Mouse (Mus musculus) brain, embryonic 14.5 days (tissue): Measurements from ENCODE around the gene Desi2. TPM values are rescaled to one million over a fixed set of nuclear protein-coding genes. Genes with fewer than 3 reads are reported as not detected.
"Not testable (repeated sequence)": the region's sequence is repeated elsewhere in the genome, so short reads cannot be mapped to it uniquely, and the experiment has no call there.

Source experiments
- DNase-seq: peaks from one replicate; pipeline ENCODE4 v3.0.0-alpha.2; 2011; ENCODE audit warnings: low read depth
- CTCF ChIP-seq: fragments of 200-500 bp; IDR thresholded peaks from 2 replicates; pipeline ENCODE4 v1.5.1; 2012; ENCODE audit warnings: inconsistent platforms, mild to moderate bottlenecking, moderate library complexity, borderline replicate concordance; ENCODE audit not compliant: insufficient read depth, insufficient read length; ENCODE audit errors: extremely low read depth
- POLR2A ChIP-seq: fragments of 200-500 bp; IDR thresholded peaks from 2 replicates; pipeline ENCODE4 v1.6.1; 2012; ENCODE audit warnings: mild to moderate bottlenecking, inconsistent platforms, borderline replicate concordance; ENCODE audit not compliant: poor library complexity, insufficient read depth, insufficient read length, severe bottlenecking; ENCODE audit errors: extremely low read depth
- polyA plus RNA-seq: library from polyadenylated mRNA; depleted of rRNA; stranded (reverse); fragments of >200 nt; gene quantifications from 2 replicates; pipeline ENCODE4 v1.2.3, GENCODE M21; 2012

Gene Desi2
- polyA plus RNA-seq, 1 experiment: 15.7 TPM

GRCm38 (mm10) chr1:178219166-178220077, 32.2 kb downstream of the Desi2 start:
- TF ChIP-seq POLR2A: no peak
- TF ChIP-seq CTCF: no peak
- DNase-seq: no peak

- not testable (repeated sequence) for DNase-seq
Measured at GRCm38 (mm10) chr1:178228888-178229287, 41.7 kb downstream of the Desi2 start.

DNA sequence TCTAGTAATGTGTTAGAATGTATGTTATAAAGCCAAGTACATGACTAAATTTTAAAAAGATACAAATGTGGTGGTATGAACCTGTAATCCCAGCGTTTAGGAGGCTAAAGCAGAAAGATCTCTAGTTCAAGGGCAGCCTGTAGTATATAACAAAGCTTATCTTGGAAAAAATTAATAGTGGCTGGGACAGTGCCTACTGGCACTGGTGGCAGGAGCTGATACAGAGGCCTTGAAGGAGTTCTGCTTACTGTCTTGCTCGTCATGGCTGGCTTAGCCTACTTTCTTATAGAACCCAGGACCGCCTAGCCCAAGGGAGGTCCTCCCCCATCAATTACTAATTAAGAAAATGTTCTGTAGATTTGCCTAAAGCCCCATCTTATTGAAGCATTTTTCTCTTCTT, 46.9 kb downstream of the Desi2 start:
- DNase-seq: no peak
- TF ChIP-seq CTCF: no peak
- TF ChIP-seq POLR2A: no peak

DNA sequence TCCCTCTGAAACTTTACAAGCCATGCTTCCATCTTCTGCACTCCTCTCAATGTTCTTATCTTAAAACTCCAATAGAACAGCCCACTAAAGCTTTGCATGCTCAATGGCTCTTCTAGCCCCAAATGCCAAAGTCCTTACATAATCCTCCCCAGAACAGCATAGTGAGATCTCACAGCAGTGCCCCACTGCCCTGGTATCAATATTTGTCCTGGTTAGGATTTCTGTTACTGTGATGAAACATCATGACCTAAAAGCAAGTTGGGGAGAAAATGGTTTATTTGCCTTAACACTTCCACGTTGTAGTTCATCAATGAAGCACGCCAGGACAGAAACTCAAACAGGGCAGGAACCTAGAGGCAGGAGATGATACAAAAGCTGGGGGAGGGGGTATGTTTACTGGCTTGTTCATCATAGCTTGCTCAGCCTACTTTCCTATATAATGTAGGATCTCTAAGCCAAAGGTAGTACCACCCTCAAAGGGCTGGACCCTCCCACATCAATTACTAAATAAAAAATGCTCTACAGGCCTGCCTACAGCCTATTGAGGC, 48.8 kb downstream of the Desi2 start:
- DNase-seq: no peak
- TF ChIP-seq CTCF: no peak
- TF ChIP-seq POLR2A: no peak

DNA sequence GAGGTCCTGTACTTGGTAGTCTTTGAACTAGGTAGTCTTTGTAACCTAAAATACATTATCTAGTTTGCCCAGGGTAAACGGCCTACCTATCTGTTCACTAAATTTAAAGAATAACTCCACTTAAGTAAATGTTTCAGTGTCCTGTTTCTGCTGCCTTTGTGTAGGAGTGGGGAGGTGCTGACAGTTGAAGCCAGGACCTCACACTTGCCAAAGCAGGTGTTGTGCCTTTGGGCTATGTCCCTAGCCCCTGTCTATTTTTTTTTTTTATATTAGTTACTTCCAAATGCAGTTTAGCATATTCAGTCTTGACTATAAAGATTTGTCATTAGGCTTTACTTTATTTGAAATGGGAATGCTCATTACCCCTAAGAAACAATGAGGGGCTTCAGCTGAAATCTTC, 51.5 kb downstream of the Desi2 start:
- TF ChIP-seq POLR2A (no peak), CTCF (no peak)
- no peak for DNase-seq

DNA sequence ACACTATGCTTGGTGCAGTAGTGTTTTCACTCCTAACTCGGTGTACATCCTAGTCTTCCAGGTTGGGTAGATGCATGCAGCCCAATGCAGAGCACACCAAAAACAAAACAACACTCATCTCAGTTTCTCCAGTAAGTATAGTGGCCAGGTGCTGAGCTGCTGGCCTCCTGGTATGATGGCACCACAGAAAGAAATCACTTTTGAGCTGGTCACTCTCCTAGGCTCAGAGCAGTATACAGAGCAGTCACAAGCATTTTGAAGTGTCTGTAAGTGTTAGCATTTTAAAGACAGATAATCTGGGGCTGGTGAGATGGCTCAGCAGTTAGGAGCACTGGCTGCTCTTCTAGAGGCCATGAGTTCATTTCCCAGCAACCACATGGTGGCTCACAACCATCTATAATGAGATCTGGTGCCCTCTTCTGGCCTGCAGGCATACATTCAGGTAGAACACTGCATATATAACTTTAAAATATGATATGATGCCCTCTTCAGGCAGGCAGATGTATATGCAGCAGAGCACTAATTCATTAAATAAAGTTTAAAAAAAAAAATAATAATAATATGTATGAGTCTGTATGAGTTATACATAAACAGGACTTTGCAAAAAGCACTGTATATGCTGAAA, 54.8 kb downstream of the Desi2 start:
- TF ChIP-seq POLR2A (no peak), CTCF (no peak)
- no peak for DNase-seq

DNA sequence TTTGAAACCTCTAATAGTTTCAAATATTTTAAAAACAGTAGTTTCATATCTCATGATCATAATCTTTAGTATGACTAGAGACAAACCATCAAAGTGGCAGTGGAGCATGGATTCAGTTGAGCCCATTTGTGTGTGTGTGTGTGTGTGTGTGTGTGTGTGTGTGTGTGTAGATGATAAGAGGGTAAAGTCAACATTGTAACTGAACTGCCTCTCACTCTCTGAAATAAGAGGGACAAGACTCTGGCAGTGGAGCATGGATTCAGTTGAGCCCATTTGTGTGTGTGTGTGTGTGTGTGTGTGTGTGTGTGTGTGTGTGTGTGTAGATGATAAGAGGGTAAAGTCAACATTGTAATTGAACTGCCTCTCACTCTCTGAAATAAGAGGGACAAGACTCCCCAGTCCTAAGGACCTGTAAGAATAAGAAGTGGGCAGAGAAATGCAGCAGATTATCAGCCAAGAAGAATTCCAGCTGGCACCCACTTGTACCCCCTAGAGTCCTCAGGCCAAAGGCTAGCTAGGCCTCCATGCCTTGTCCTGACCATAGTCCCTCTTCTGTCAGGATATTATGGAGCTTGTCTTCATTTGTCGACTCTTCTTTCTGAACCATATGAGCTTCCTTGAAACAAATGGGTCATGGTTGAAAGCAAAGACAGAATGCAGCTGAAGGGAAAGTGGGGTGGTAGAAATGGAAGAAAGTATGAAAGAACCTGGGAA, 61.0 kb downstream of the Desi2 start:
- DNase-seq: no peak
- TF ChIP-seq CTCF: no peak
- TF ChIP-seq POLR2A: no peak

GRCm38 (mm10) chr1:178254598-178254997, 67.4 kb downstream of the Desi2 start:
- DNase-seq: no peak
- TF ChIP-seq POLR2A: no peak
- TF ChIP-seq CTCF: no peak

- no peak for TF ChIP-seq POLR2A
- TF ChIP-seq CTCF: no peak
- no peak for DNase-seq
Measured at GRCm38 (mm10) chr1:178256351-178256750, 69.1 kb downstream of the Desi2 start.

DNA sequence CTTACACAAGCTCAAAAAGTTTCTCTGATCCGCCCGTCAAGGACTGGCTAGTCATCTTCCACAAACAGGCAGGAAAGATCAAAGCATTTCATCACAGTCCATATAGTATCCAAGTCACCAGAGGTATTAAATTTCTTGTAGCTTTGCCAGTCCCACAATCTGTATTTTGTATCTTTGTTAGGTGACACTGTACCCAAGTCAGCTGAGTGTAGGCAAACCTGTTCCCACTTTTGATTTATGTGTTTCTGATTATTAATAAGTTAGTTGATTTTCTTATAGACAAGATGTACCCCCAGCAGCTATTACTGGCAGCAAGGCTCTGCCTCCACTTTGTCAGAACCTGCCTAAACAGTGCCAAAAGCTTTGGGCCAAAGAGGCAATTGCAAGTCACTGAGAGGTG, 71.6 kb downstream of the Desi2 start:
- no peak for TF ChIP-seq CTCF
- TF ChIP-seq POLR2A: no peak
- DNase-seq: no peak

DNA sequence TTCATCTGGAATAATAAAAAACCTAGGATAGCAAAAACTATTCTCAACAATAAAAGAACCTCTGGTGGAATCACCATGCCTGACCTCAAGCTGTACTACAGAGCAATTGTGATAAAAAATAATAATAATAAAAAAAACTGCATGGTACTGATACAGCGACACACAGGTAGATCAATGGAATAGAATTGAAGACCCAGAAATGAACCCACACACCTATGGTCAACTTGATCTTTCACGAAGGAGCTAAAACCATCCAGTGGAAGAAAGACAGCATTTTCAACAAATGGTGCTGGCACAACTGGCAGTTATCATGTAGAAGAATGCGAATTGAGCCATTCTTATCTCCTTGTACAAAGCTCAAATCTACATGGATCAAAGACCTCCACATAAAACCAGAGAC, 78.2 kb downstream of the Desi2 start:
- DNase-seq: not testable (repeated sequence)
